Mouse (Mus musculus): ENCODE data around the gene Recql5.

DNA sequence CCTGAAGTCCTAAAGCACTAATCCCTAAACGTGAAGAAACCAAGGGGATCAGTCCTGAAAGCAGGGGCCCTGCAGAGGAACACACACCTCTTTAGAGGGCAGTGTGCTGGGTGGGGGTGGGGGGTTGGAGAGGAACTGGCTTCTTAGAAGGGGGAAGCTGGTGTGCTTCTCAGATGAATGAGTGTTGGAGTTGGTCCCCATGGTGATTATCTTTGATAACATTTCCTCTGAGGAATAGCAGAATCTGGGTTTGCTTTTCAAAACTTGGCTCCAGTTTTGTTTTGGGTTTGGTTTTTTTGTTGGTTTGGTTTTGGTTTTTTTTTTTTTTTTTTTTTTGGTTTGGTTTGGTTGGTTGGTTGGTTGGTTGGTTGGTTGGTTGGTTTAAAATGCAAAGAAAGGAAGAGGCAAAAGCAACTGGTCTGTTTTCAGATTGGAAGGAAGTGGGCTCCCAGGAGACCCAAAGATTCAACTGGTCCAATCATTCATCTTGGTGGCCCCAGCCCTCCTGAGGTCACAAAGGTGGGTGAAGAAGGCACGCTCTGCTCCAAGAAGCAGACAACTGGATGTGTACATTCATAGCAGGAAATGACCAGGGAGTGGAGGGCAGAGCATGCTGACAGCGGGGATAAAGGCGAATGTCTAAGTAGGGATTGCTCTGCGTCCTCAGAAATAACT is 35.6 kb upstream of the Recql5 start:
- TF ChIP-seq CTCF (IDR thresholded peaks at IDR 0.05; ENCODE audit: borderline replicate concordance, insufficient read depth, low read length): no peak
- TF ChIP-seq POLR2A (IDR thresholded peaks at IDR 0.05; ENCODE audit: low read depth, low read length): no peak

All from embryonic fibroblast, embryonic 13.5 days (primary cell).